Comparison of ENCODE assay signal across 9 mouse cellular contexts in the genomic region with DNA sequence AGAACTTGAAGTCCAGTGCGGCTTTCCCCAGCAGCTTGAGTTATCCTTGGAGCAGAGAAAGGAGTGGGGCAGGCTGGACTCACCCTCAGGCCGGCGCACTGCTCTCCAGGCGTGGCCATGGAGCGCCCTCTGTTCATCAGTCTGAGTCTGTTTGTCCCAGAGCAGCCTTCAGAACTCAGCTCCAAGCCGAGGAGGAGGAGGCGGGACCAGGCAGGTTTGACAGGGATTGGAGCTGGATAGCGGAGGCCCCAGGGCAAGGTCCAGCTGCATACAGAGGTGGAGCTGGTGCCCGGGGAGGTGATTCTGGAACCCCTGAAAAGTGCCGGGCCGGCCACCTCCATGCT. TPM values are rescaled to one million over a fixed set of nuclear protein-coding genes. Genes with fewer than 3 reads are reported as not detected.
DNase-seq lines count a peak whose midpoint lies in the region; ATAC-seq and TF ChIP-seq lines count a peak whose summit lies in the region.
"Had no signal": no experiment of that assay in that cellular context is flagged by ENCODE, and none has a peak within 500 bp of the region (broad histone marks: within the 10 kb centered on the region; RNA-seq: fewer than 3 reads in every experiment).

Abcc6 (minus strand) TSS at position 158 of the 344 bp plus-strand sequence.

- H3K27ac ChIP-seq in midbrain, embryonic 10.5 days (replicated peaks) = peak within 1 kb of the TSS; percentile 57; the same call in 1 of the 2 replicates
- H3K27ac ChIP-seq in midbrain, embryonic 16.5 days (ENCODE audit: low read length) = no peak within 1 kb of the TSS
- peak within 1 kb of the TSS; percentile 81 for H3K27ac ChIP-seq in intestine, embryonic 15.5 days
- H3K27ac ChIP-seq in liver, embryonic 12.5 days = peak within 1 kb of the TSS; percentile 74
- peak within 1 kb of the TSS; percentile 69 for H3K27ac ChIP-seq in stomach, postnatal 0 days (replicated peaks)

- H3K9ac ChIP-seq in midbrain, embryonic 16.5 days (ENCODE audit: low read depth, low read length) = no peak within 1 kb of the TSS
- no peak within 1 kb of the TSS; the same call in 1 of the 2 replicates for H3K9ac ChIP-seq in intestine, embryonic 15.5 days
- no peak within 1 kb of the TSS for H3K9ac ChIP-seq in liver, embryonic 12.5 days
- no peak within 1 kb of the TSS for H3K9ac ChIP-seq in stomach, postnatal 0 days (ENCODE audit: low read length)

- TF ChIP-seq EP300 in stomach, postnatal 0 days (optimal IDR thresholded peaks at IDR 0.05) = no peak

- H3K27me3 ChIP-seq in midbrain, embryonic 10.5 days (ENCODE audit: low read depth, poor library complexity, severe bottlenecking) = 0 out of 2 replicates have a peak, but pooled peaks cover 8% of the 10 kb centered on the region
- no peaks in the 10 kb centered on the region for H3K27me3 ChIP-seq in midbrain, embryonic 16.5 days (ENCODE audit: control insufficient read depth, insufficient read depth, low read depth, low read length)
- no peaks in the 10 kb centered on the region for H3K27me3 ChIP-seq in intestine, embryonic 15.5 days (replicated peaks)
- peaks cover 5% of the 10 kb centered on the region; the same call in 1 of the 2 replicates for H3K27me3 ChIP-seq in liver, embryonic 12.5 days (replicated peaks)
- H3K27me3 ChIP-seq in stomach, postnatal 0 days (ENCODE audit: control insufficient read depth, insufficient read depth, low read length) = no peaks in the 10 kb centered on the region

- ATAC-seq in midbrain, embryonic 16.5 days = no peak
- ATAC-seq in intestine, embryonic 15.5 days = peak; percentile 86
- ATAC-seq in liver, embryonic 12.5 days = peak; percentile 26; the same call in 1 of the 2 replicates
- peak; percentile 72 for ATAC-seq in stomach, postnatal 0 days (ENCODE audit: low FRiP score, low TSS enrichment)

- DNase-seq in midbrain, embryonic 10.5 days (ENCODE audit: low spot score) = peak; percentile 40
- DNase-seq in stomach, postnatal 0 days (ENCODE audit: low spot score) = peak; percentile 87
- no peak for DNase-seq in right cerebral cortex, postnatal 4 days
- DNase-seq in gastrocnemius, postnatal 4 days (ENCODE audit: low spot score in 2 of 2) = no peak
- DNase-seq in left cerebral cortex, postnatal 36 days (ENCODE audit: low spot score in 2 of 2) = no peak
- DNase-seq: thymus, adult 18-20 months had no signal

- no peak within 1 kb of the TSS for H3K4me2 ChIP-seq in midbrain, embryonic 16.5 days (ENCODE audit: low read length)
- H3K4me2 ChIP-seq in intestine, embryonic 15.5 days (replicated peaks) = peak within 1 kb of the TSS; percentile 46
- H3K4me2 ChIP-seq in liver, embryonic 12.5 days = peak within 1 kb of the TSS; percentile 32
- peak within 1 kb of the TSS; percentile 27 for H3K4me2 ChIP-seq in stomach, postnatal 0 days (replicated peaks; ENCODE audit: low read depth)

- peak within 1 kb of the TSS; percentile 37 for H3K4me3 ChIP-seq in midbrain, embryonic 10.5 days
- no peak within 1 kb of the TSS for H3K4me3 ChIP-seq in midbrain, embryonic 16.5 days (ENCODE audit: low read depth, low read length)
- peak within 1 kb of the TSS; percentile 10; the same call in 1 of the 2 replicates for H3K4me3 ChIP-seq in intestine, embryonic 15.5 days (replicated peaks)
- H3K4me3 ChIP-seq in liver, embryonic 12.5 days = 0 out of 2 replicates have a peak within 1 kb of the TSS, but pooled peaks have one; percentile 2
- H3K4me3 ChIP-seq in stomach, postnatal 0 days (ENCODE audit: low read depth, low read length) = no peak within 1 kb of the TSS

- peaks cover 31% of the 10 kb centered on the region for H3K4me1 ChIP-seq in midbrain, embryonic 10.5 days
- peaks cover 9% of the 10 kb centered on the region for H3K4me1 ChIP-seq in midbrain, embryonic 16.5 days (ENCODE audit: control insufficient read depth, insufficient read depth, low read length)
- peaks cover 15% of the 10 kb centered on the region for H3K4me1 ChIP-seq in intestine, embryonic 15.5 days (replicated peaks)
- H3K4me1 ChIP-seq in liver, embryonic 12.5 days = peaks cover 60% of the 10 kb centered on the region
- peaks cover 6% of the 10 kb centered on the region; the same call in 1 of the 2 replicates for H3K4me1 ChIP-seq in stomach, postnatal 0 days (replicated peaks; ENCODE audit: control insufficient read depth, insufficient read depth)

- 8% methylated on average over 11 of the region's 11 CpGs for WGBS in midbrain, embryonic 10.5 days
- WGBS in midbrain, embryonic 16.5 days = 10% methylated on average over 11 of the region's 11 CpGs
- 7% methylated on average over 11 of the region's 11 CpGs for WGBS in intestine, embryonic 15.5 days
- 31% methylated on average over 11 of the region's 11 CpGs for WGBS in liver, embryonic 12.5 days (ENCODE audit: insufficient replicate concordance)
- WGBS in stomach, postnatal 0 days = 6% methylated on average over 11 of the region's 11 CpGs

- no peaks in the 10 kb centered on the region for H3K36me3 ChIP-seq in midbrain, embryonic 10.5 days
- no peaks in the 10 kb centered on the region for H3K36me3 ChIP-seq in midbrain, embryonic 16.5 days (ENCODE audit: control insufficient read depth, insufficient read depth, low read length)
- H3K36me3 ChIP-seq in intestine, embryonic 15.5 days = no peaks in the 10 kb centered on the region
- H3K36me3 ChIP-seq in liver, embryonic 12.5 days = no peaks in the 10 kb centered on the region
- H3K36me3 ChIP-seq in stomach, postnatal 0 days (ENCODE audit: control insufficient read depth, insufficient read depth, low read length) = no peaks in the 10 kb centered on the region

- intact Hi-C loops in left cerebral cortex, postnatal 36 days (cut with DNase I) = no loop called here

- no peaks in the 10 kb centered on the region for H3K9me3 ChIP-seq in midbrain, embryonic 10.5 days (replicated peaks)
- no peaks in the 10 kb centered on the region for H3K9me3 ChIP-seq in midbrain, embryonic 16.5 days (replicated peaks; ENCODE audit: control insufficient read depth, low read length, poor library complexity, severe bottlenecking)
- no peaks in the 10 kb centered on the region for H3K9me3 ChIP-seq in intestine, embryonic 15.5 days
- no peaks in the 10 kb centered on the region for H3K9me3 ChIP-seq in liver, embryonic 12.5 days (replicated peaks)
- H3K9me3 ChIP-seq in stomach, postnatal 0 days (ENCODE audit: control insufficient read depth, low read length) = no peaks in the 10 kb centered on the region

- peak; percentile 40; the same call in 1 of the 2 replicates for TF ChIP-seq CTCF in stomach, postnatal 0 days (IDR thresholded peaks at IDR 0.05; ENCODE audit: low read depth)

RNA-seq across cellular contexts. Expression of gene Abcc6, which starts in this region (rescaled TPM):
- 0.12 and 0.17 TPM in 2 replicates for polyA plus RNA-seq in midbrain, embryonic 10.5 days (2016; fragmentation: Nextera tagmentation; extraction: Ambion mirVana)
- polyA plus RNA-seq in midbrain, embryonic 16.5 days (2015; fragmentation: Nextera tagmentation; extraction: Ambion mirVana) = 0.27 and 0.45 TPM in 2 replicates
- polyA plus RNA-seq in intestine, embryonic 15.5 days (2015; fragmentation: Nextera tagmentation; extraction: Ambion mirVana) = 3.2 and 3.3 TPM in 2 replicates
- 4.9 and 5.3 TPM in 2 replicates for polyA plus RNA-seq in liver, embryonic 12.5 days (2016; fragmentation: Nextera tagmentation; extraction: Ambion mirVana)
- polyA plus RNA-seq in stomach, postnatal 0 days (2015; fragmentation: Nextera tagmentation; extraction: Ambion mirVana) = 0.44 and 0.87 TPM in 2 replicates
- under 1 TPM; 0.29 to 0.83 TPM for total RNA-seq in gastrocnemius, postnatal 4 days (2021)
- total RNA-seq in left cerebral cortex, postnatal 36 days (2021) = 1 to 10 TPM; 1.6 to 3.8 TPM

Comparison
In these comparisons a context has a peak if more than half of its experiments do, and no peak if none do; other contexts are left out.
1. Peak in DNase-seq, H3K4me3 ChIP-seq and H3K27ac ChIP-seq in midbrain, embryonic 10.5 days; RNA of the gene not detected or under 1 TPM.
2. Peak in DNase-seq, ATAC-seq, H3K27ac ChIP-seq and H3K4me2 ChIP-seq in stomach, postnatal 0 days; RNA of the gene not detected or under 1 TPM.
3. H3K4me3 ChIP-seq: peak in intestine, embryonic 15.5 days (single experiment) and liver, embryonic 12.5 days (single experiment); none in midbrain, embryonic 16.5 days (single experiment) and stomach, postnatal 0 days (single experiment).